Mouse (Mus musculus) adrenal gland, adult 18-20 months (tissue): ENCODE data around the gene Mapk8ip2. TPM values are rescaled to one million over a fixed set of nuclear protein-coding genes. Genes with fewer than 3 reads are reported as not detected.

Source experiments
- total RNA-seq, 2 experiments: library from RNA; stranded (reverse); gene quantifications; 1 replicate in 1 of 2; 2 replicates in 1 of 2; pipeline ENCODE4 v1.2.3; 2021

Mapk8ip2 gene
- total RNA-seq, 2 experiments from 2014 or later: 8.1 to 10.9 TPM

Other genes starting within 250 kb of the Mapk8ip2 start
- gene Ppp6r2, start 242.4 kb upstream of the Mapk8ip2 start, total RNA-seq: 10 to 100 TPM; 46.6 to 48.3 TPM
- 10 to 100 TPM; 71.9 to 89.4 TPM for gene Sbf1, start 138.6 kb upstream of the Mapk8ip2 start, total RNA-seq
- gene Adm2, start 131.2 kb upstream of the Mapk8ip2 start, total RNA-seq: not detected
- 1 to 10 TPM in 1 of 2 experiments, not detected in 1; 4.2 TPM for gene Miox, start 119.5 kb upstream of the Mapk8ip2 start, total RNA-seq
- gene Lmf2, start 98.3 kb upstream of the Mapk8ip2 start, total RNA-seq: 10 to 100 TPM; 34.4 to 40.0 TPM
- gene Ncaph2, start 98.2 kb upstream of the Mapk8ip2 start, total RNA-seq: 10 to 100 TPM; 67.7 to 69.6 TPM
- 10 to 100 TPM; 31.9 to 33.3 TPM for gene Sco2, start 80.1 kb upstream of the Mapk8ip2 start, total RNA-seq
- gene Tymp, start 76.9 kb upstream of the Mapk8ip2 start, total RNA-seq: under 1 TPM; 0.33 to 0.38 TPM
- under 1 TPM; 0.58 to 0.73 TPM for gene Odf3b, start 74.6 kb upstream of the Mapk8ip2 start, total RNA-seq
- gene Klhdc7b, start 69.0 kb upstream of the Mapk8ip2 start, total RNA-seq: not detected
- not detected for gene Syce3, start 43.4 kb upstream of the Mapk8ip2 start, total RNA-seq
- 100 to 1,000 TPM; 115 to 251 TPM for gene Cpt1b, start 28.1 kb upstream of the Mapk8ip2 start, total RNA-seq
- gene C730034F03Rik, start 24.3 kb upstream of the Mapk8ip2 start, total RNA-seq: 1 to 10 TPM; 1.0 to 1.6 TPM
- gene Gm44502, start 24.2 kb upstream of the Mapk8ip2 start, total RNA-seq: 1 to 10 TPM; 1.5 to 2.7 TPM
- 10 to 100 TPM; 60.5 to 88.0 TPM for gene Chkb, start 24.0 kb upstream of the Mapk8ip2 start, total RNA-seq
- gene Arsa, start 23.5 kb downstream of the Mapk8ip2 start, total RNA-seq: 10 to 100 TPM; 18.2 to 26.5 TPM
- gene Shank3, start 45.7 kb downstream of the Mapk8ip2 start, total RNA-seq: 10 to 100 TPM; 28.8 to 32.5 TPM
- gene Acr, start 114.4 kb downstream of the Mapk8ip2 start, total RNA-seq: not detected
- gene Rabl2, start 138.0 kb downstream of the Mapk8ip2 start, total RNA-seq: 1 to 10 TPM; 9.2 to 9.9 TPM